Mouse (Mus musculus) liver, embryonic 16.5 days (tissue): Measurements from ENCODE around the gene Acsbg1. TPM values are rescaled to one million over a fixed set of nuclear protein-coding genes. Genes with fewer than 3 reads are reported as not detected.

Source experiments
- ATAC-seq: fragments of 200-750 bp; cut with Nextera tagmentation; 2 replicates; pipeline ENCODE4 v1.8.0; 2017; ENCODE audit warnings: low read depth, mild to moderate bottlenecking, moderate number of reproducible peaks, moderate library complexity
- H3K27ac ChIP-seq: fragments of 300-500 bp; sonication (generic); 2 replicates; pipeline ENCODE4 v1.5.1; 2014; ENCODE audit warnings: mild to moderate bottlenecking, low read length
- H3K27me3 ChIP-seq: fragments of 300-500 bp; sonication (generic); 2 replicates; pipeline ENCODE4 v1.6.1; 2014; ENCODE audit warnings: low read depth, low read length, mixed read lengths; ENCODE audit not compliant: control insufficient read depth, insufficient read depth
- H3K36me3 ChIP-seq: fragments of 300-500 bp; sonication (generic); 2 replicates; pipeline ENCODE4 v1.6.1; 2014; ENCODE audit warnings: mild to moderate bottlenecking; ENCODE audit not compliant: control insufficient read depth, insufficient read depth
- H3K4me1 ChIP-seq: fragments of 300-500 bp; sonication (generic); 2 replicates; pipeline ENCODE4 v1.6.1; 2014; ENCODE audit warnings: low read depth, low read length, mixed read lengths; ENCODE audit not compliant: control insufficient read depth
- H3K4me2 ChIP-seq: fragments of 300-500 bp; sonication (generic); 2 replicates; pipeline ENCODE4 v1.6.1; 2014; ENCODE audit warnings: low read depth, low read length, mixed read lengths
- H3K4me3 ChIP-seq: fragments of 300-500 bp; sonication (generic); 2 replicates; pipeline ENCODE4 v1.5.1; 2014; ENCODE audit warnings: low read depth, mild to moderate bottlenecking, low read length
- H3K9ac ChIP-seq: fragments of 300-500 bp; sonication (generic); 2 replicates; pipeline ENCODE4 v1.6.1; 2014; ENCODE audit warnings: low read depth, low read length
- H3K9me3 ChIP-seq: fragments of 300-500 bp; sonication (generic); replicated peaks from 2 replicates; pipeline ENCODE4 v1.6.1; 2016; ENCODE audit warnings: low read length; ENCODE audit not compliant: control insufficient read depth
- WGBS: fragments of 180-500 bp; shearing (Covaris S2); extraction: QIAGEN DNeasy Blood & Tissue Kit; methylation state at CpG from one replicate; pipeline ENCODE4 v1.1.7; 2014; ENCODE audit not compliant: insufficient replicate concordance; 5-methylcytosine and 5-hydroxymethylcytosine counted together
- polyA plus RNA-seq: library from polyadenylated mRNA; unstranded; fragments of >200 nt; fragmentation: Nextera tagmentation; extraction: Ambion mirVana; gene quantifications from 2 replicates; pipeline ENCODE4 v1.2.1, GENCODE M21; 2015

The Acsbg1 gene
- polyA plus RNA-seq, 1 experiment from 2014 or later = 0.24 TPM

DNA sequence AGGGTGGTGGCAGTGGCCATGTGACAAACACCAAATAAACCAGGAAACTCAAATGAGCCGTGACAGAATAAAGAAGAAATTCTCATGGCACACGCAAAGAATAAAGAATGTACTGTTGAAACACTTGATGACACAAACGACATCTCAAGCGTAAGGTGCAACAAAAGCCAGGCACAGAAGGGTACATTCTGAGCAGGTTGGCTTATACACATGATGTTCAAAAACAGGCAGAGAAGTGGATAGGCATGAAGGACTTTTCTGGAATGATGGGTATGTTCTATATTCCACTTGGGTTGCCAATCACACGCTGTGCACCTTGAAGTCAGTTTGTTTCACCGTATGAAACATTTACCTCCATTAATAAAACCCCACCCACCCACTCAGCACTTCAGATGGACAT, 5.3 kb downstream of the Acsbg1 start:
- Histone ChIP-seq H3K4me3 (no peak overlapping the region), H3K36me3 (no peaks in the 10 kb centered on the region), H3K27me3 (no peaks in the 10 kb centered on the region), H3K4me2 (no peak overlapping the region), H3K4me1 (no peaks in the 10 kb centered on the region), H3K9ac (no peak overlapping the region), H3K9me3 (no peaks in the 10 kb centered on the region), H3K27ac (no peak overlapping the region)
- 71% methylated on average over 6 of the region's 6 CpGs for WGBS
- ATAC-seq = no peak

DNA sequence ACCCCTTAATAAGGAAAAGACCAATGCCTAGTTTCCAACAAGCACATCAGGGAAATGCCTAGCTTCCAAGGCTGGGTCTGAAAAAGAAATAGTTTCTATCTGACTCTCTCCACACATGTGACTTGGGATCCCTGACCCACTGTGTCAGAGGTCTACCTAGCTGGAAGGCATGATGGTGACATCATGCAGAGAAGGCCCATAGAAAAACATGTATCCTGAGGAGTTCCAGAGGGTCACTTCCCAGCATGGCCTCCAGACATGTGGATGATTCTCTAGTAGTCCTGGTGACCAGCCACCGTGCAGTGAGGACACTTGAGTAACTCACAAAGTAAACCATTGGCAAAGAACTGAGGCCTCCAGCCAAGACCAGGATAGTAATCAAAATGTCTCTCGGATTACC, 5.8 kb downstream of the Acsbg1 start:
- H3K36me3 ChIP-seq = no peaks in the 10 kb centered on the region

DNA sequence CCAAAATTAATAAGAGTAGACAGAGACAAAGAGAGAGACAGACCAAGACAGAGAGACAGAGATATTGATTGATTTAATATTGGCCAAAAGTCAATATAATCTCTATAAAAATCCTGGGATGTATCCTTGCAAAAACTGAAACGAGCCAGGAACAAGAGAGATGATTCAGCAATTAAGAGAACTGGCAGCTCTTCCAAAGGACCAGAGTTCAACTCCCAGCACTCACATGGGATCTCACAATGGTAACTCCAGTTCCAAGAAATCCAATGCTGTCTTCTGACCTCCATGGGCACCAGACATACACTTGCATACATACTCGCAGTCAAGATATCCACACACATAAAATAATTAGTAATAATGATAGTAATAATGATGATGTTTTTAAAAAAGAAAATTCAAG, 8.9 kb downstream of the Acsbg1 start:
- no peak overlapping the region for H3K4me3 ChIP-seq
- no peaks in the 10 kb centered on the region for H3K9me3 ChIP-seq
- H3K4me2 ChIP-seq = no peak overlapping the region
- no peaks in the 10 kb centered on the region for H3K36me3 ChIP-seq
- ATAC-seq = no peak
- WGBS = 57% methylated on average over 2 of the region's 2 CpGs
- no peak overlapping the region for H3K9ac ChIP-seq
- no peak overlapping the region for H3K27ac ChIP-seq
- H3K4me1 ChIP-seq = no peaks in the 10 kb centered on the region
- no peaks in the 10 kb centered on the region for H3K27me3 ChIP-seq

More for the DNA sequence above, 5.8 kb downstream of the Acsbg1 start:
- Histone ChIP-seq H3K27me3 (no peaks in the 10 kb centered on the region), H3K4me3 (no peak overlapping the region), H3K9ac (no peak overlapping the region), H3K9me3 (no peaks in the 10 kb centered on the region), H3K27ac (no peak overlapping the region), H3K4me2 (no peak overlapping the region), H3K4me1 (no peaks in the 10 kb centered on the region)
- no peak for ATAC-seq
- WGBS = 54% methylated on average over 2 of the region's 2 CpGs

- H3K27ac ChIP-seq = no peak overlapping the region
- 72% methylated on average over 1 of the region's 1 CpGs for WGBS
- no peak overlapping the region for H3K9ac ChIP-seq
- H3K36me3 ChIP-seq = no peaks in the 10 kb centered on the region
- no peak overlapping the region for H3K4me3 ChIP-seq
- H3K9me3 ChIP-seq = no peaks in the 10 kb centered on the region
- H3K27me3 ChIP-seq = no peaks in the 10 kb centered on the region
- ATAC-seq = no peak
- no peak overlapping the region for H3K4me2 ChIP-seq
- H3K4me1 ChIP-seq = no peaks in the 10 kb centered on the region
Measured at GRCm38 (mm10) chr9:54649360-54649759, 12.3 kb downstream of the Acsbg1 start.

- Histone ChIP-seq H3K9me3 (no peaks in the 10 kb centered on the region), H3K27ac (no peak overlapping the region), H3K36me3 (no peaks in the 10 kb centered on the region), H3K4me2 (no peak overlapping the region), H3K4me3 (no peak overlapping the region), H3K27me3 (no peaks in the 10 kb centered on the region), H3K4me1 (no peaks in the 10 kb centered on the region), H3K9ac (no peak overlapping the region)
- 46% methylated on average over 2 of the region's 2 CpGs for WGBS
- ATAC-seq = no peak
Measured at GRCm38 (mm10) chr9:54647456-54647855, 14.2 kb downstream of the Acsbg1 start.

DNA sequence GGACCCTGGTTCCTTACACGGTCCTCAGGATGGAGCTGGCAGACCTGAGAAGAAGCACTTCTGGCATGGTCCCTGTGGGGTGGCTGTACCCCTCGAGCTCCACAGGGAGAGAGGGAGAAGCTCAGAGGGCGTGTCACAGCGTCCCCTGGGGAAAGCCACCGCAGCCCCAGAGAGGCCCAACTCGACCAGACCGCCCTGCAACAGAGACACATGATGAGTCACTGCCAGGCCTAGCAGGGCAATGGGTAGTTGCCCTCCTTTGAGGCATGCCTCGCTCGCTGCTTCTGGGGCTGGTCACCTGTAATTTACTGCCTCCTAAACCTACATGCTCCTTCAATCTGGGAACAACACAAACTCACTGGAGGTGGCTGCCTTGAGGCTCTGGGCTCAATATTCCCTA, 15.4 kb downstream of the Acsbg1 start:
- ATAC-seq = no peak
- Histone ChIP-seq H3K27ac (no peak overlapping the region), H3K27me3 (no peaks in the 10 kb centered on the region), H3K4me3 (no peak overlapping the region), H3K4me1 (no peaks in the 10 kb centered on the region; the same call in 1 of the 2 replicates), H3K4me2 (no peak overlapping the region), H3K9ac (no peak overlapping the region), H3K9me3 (no peaks in the 10 kb centered on the region), H3K36me3 (no peaks in the 10 kb centered on the region)
- 54% methylated on average over 9 of the region's 9 CpGs for WGBS

GRCm38 (mm10) chr9:54645530-54645929, 16.1 kb downstream of the Acsbg1 start:
- 55% methylated on average over 6 of the region's 6 CpGs for WGBS
- H3K4me2 ChIP-seq = no peak overlapping the region
- no peaks in the 10 kb centered on the region for H3K27me3 ChIP-seq
- H3K36me3 ChIP-seq = no peaks in the 10 kb centered on the region
- no peak overlapping the region for H3K9ac ChIP-seq
- no peak for ATAC-seq
- no peak overlapping the region for H3K27ac ChIP-seq
- H3K4me3 ChIP-seq = no peak overlapping the region
- H3K4me1 ChIP-seq = no peaks in the 10 kb centered on the region; the same call in 1 of the 2 replicates
- H3K9me3 ChIP-seq = no peaks in the 10 kb centered on the region

- ATAC-seq = no peak
- no peak overlapping the region for H3K4me3 ChIP-seq
- no peaks in the 10 kb centered on the region; the same call in 1 of the 2 replicates for H3K4me1 ChIP-seq
- H3K4me2 ChIP-seq = no peak overlapping the region
- no peaks in the 10 kb centered on the region for H3K36me3 ChIP-seq
- no peak overlapping the region for H3K9ac ChIP-seq
- no peak overlapping the region for H3K27ac ChIP-seq
- no peaks in the 10 kb centered on the region for H3K9me3 ChIP-seq
- no peaks in the 10 kb centered on the region for H3K27me3 ChIP-seq
- 74% methylated on average over 7 of the region's 7 CpGs for WGBS
Measured at GRCm38 (mm10) chr9:54643179-54643578, 18.5 kb downstream of the Acsbg1 start.

DNA sequence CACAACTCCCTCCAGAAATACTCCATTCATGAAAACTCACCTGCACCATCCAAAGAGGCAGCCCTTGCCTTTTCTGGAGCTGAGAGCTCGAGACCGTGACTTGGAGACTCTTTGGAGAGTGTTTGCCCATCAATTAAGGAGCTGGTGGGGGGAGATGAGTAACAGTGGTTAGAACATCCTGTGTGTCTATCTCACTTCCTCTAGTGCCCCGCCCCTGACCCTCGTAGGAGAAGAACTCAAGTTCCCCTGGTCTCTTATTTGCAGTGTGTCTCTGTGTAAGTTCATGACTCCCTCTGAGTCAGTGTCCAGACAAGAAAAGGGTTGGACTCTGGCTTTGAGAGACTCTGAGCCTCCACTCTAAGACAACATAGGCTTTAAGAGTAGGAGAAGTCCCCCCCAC, 19.1 kb downstream of the Acsbg1 start:
- H3K9me3 ChIP-seq = no peaks in the 10 kb centered on the region
- H3K36me3 ChIP-seq = no peaks in the 10 kb centered on the region
- 13% methylated on average over 4 of the region's 4 CpGs for WGBS
- no peak overlapping the region for H3K27ac ChIP-seq
- no peak overlapping the region for H3K4me2 ChIP-seq
- no peak overlapping the region for H3K4me3 ChIP-seq
- H3K9ac ChIP-seq = no peak overlapping the region
- H3K4me1 ChIP-seq = no peaks in the 10 kb centered on the region; the same call in 1 of the 2 replicates
- ATAC-seq = no peak
- H3K27me3 ChIP-seq = no peaks in the 10 kb centered on the region
